Mouse (Mus musculus): Measurements from ENCODE around the gene Pgpep1l. TPM values are rescaled to one million over a fixed set of nuclear protein-coding genes. Genes with fewer than 3 reads are reported as not detected.

Gene Pgpep1l
- total and polyA plus RNA-seq, 2 experiments from 2014 or later: 0.18 to 1.2 TPM

- no peaks in the 10 kb centered on the region for H3K36me3 ChIP-seq (replicated peaks; ENCODE audit: control insufficient read depth, insufficient read depth, low read length)
- WGBS: 74% methylated on average over 11 of the region's 11 CpGs
- TF ChIP-seq CTCF (IDR thresholded peaks at IDR 0.05; ENCODE audit: low read depth) (no peak), EP300 (IDR thresholded peaks at IDR 0.05; ENCODE audit: low read depth) (no peak)
- H3K4me1 ChIP-seq (ENCODE audit: control insufficient read depth, insufficient read depth): no peaks in the 10 kb centered on the region
- no peak for DNase-seq (ENCODE audit: low spot score)
- no peaks in the 10 kb centered on the region for H3K27me3 ChIP-seq (ENCODE audit: control insufficient read depth, insufficient read depth, low read length)
- no peaks in the 10 kb centered on the region for H3K9me3 ChIP-seq (replicated peaks; ENCODE audit: control insufficient read depth, low read length)
- H3K9ac ChIP-seq (replicated peaks; ENCODE audit: low read depth, low read length): no peak overlapping the region
- H3K4me2 ChIP-seq (ENCODE audit: low read depth, low read length): no peak overlapping the region
- no peak for ATAC-seq (ENCODE audit: insufficient read depth, low read depth)
- H3K27ac ChIP-seq (ENCODE audit: low read depth): no peak overlapping the region
- no peak overlapping the region for H3K4me3 ChIP-seq (ENCODE audit: low read depth, low read length)
These were observed 41.9 kb upstream of the Pgpep1l start for GRCm38 (mm10) chr7:68305781-68306575.

DNA sequence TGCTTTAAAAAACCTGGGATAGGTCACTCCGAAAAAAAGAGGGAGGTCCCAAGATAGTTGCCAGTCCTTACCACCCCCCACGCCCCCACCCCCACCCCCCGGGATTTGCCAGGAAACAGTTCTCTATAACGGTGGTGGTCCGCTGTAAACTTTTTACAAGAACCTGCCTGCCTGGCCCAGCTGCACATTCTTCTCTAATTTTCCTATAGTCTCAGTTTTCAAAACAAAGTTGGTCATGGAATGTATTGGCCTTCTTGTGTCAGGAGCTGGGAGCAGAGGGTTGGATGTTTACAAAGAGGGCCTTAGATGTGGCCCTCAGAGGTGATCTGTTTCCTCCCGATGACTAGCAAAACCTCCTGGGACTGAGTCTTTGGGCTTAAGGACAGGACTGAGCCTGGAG, 39.7 kb upstream of the Pgpep1l start:
- ATAC-seq (ENCODE audit: insufficient read depth, low read depth) (no peak), DNase-seq (ENCODE audit: low spot score) (no peak)
- H3K4me1 ChIP-seq (ENCODE audit: control insufficient read depth, insufficient read depth): no peaks in the 10 kb centered on the region
- no peaks in the 10 kb centered on the region for H3K9me3 ChIP-seq (replicated peaks; ENCODE audit: control insufficient read depth, low read length)
- no peak for TF ChIP-seq CTCF (IDR thresholded peaks at IDR 0.05; ENCODE audit: low read depth)
- TF ChIP-seq EP300 (IDR thresholded peaks at IDR 0.05; ENCODE audit: low read depth): no peak
- no peak overlapping the region for H3K9ac ChIP-seq (replicated peaks; ENCODE audit: low read depth, low read length)
- no peak overlapping the region for H3K4me2 ChIP-seq (ENCODE audit: low read depth, low read length)
- no peak overlapping the region for H3K4me3 ChIP-seq (ENCODE audit: low read depth, low read length)
- no peaks in the 10 kb centered on the region for H3K27me3 ChIP-seq (ENCODE audit: control insufficient read depth, insufficient read depth, low read length)
- no peaks in the 10 kb centered on the region for H3K36me3 ChIP-seq (replicated peaks; ENCODE audit: control insufficient read depth, insufficient read depth, low read length)
- 57% methylated on average over 6 of the region's 6 CpGs for WGBS
- no peak overlapping the region for H3K27ac ChIP-seq (ENCODE audit: low read depth)

- H3K27me3 ChIP-seq (ENCODE audit: control insufficient read depth, insufficient read depth, low read length): no peaks in the 10 kb centered on the region
- peak; percentile 78 for ATAC-seq (ENCODE audit: insufficient read depth, low read depth)
- H3K9ac ChIP-seq (replicated peaks; ENCODE audit: low read depth, low read length): peak overlapping the region; percentile 24; the same call in 1 of the 2 replicates
- H3K27ac ChIP-seq (ENCODE audit: low read depth): no peak overlapping the region
- H3K36me3 ChIP-seq (replicated peaks; ENCODE audit: control insufficient read depth, insufficient read depth, low read length): no peaks in the 10 kb centered on the region
- peak overlapping the region; percentile 59 for H3K4me2 ChIP-seq (ENCODE audit: low read depth, low read length)
- H3K4me1 ChIP-seq (ENCODE audit: control insufficient read depth, insufficient read depth): no peaks in the 10 kb centered on the region
- DNase-seq (ENCODE audit: low spot score): peak; percentile 88
- TF ChIP-seq EP300 (IDR thresholded peaks at IDR 0.05; ENCODE audit: low read depth) (no peak), CTCF (IDR thresholded peaks at IDR 0.05; ENCODE audit: low read depth) (peak; percentile 92)
- H3K9me3 ChIP-seq (replicated peaks; ENCODE audit: control insufficient read depth, low read length): no peaks in the 10 kb centered on the region
- peak overlapping the region; percentile 38 for H3K4me3 ChIP-seq (ENCODE audit: low read depth, low read length)
- 19% methylated on average over 18 of the region's 18 CpGs for WGBS
These were observed 38.8 kb upstream of the Pgpep1l start for GRCm38 (mm10) chr7:68302586-68303433.

GRCm38 (mm10) chr7:68301160-68301559, 37.1 kb upstream of the Pgpep1l start:
- Histone ChIP-seq H3K27ac (ENCODE audit: low read depth) (no peak overlapping the region), H3K4me1 (ENCODE audit: control insufficient read depth, insufficient read depth) (no peaks in the 10 kb centered on the region), H3K4me3 (ENCODE audit: low read depth, low read length) (no peak overlapping the region), H3K36me3 (replicated peaks; ENCODE audit: control insufficient read depth, insufficient read depth, low read length) (no peaks in the 10 kb centered on the region), H3K9me3 (replicated peaks; ENCODE audit: control insufficient read depth, low read length) (no peaks in the 10 kb centered on the region), H3K27me3 (ENCODE audit: control insufficient read depth, insufficient read depth, low read length) (no peaks in the 10 kb centered on the region), H3K9ac (replicated peaks; ENCODE audit: low read depth, low read length) (no peak overlapping the region), H3K4me2 (ENCODE audit: low read depth, low read length) (no peak overlapping the region)
- DNase-seq (ENCODE audit: low spot score): no peak
- 73% methylated on average over 7 of the region's 7 CpGs for WGBS
- TF ChIP-seq CTCF (IDR thresholded peaks at IDR 0.05; ENCODE audit: low read depth) (no peak), EP300 (IDR thresholded peaks at IDR 0.05; ENCODE audit: low read depth) (no peak)
- no peak for ATAC-seq (ENCODE audit: insufficient read depth, low read depth)

DNA sequence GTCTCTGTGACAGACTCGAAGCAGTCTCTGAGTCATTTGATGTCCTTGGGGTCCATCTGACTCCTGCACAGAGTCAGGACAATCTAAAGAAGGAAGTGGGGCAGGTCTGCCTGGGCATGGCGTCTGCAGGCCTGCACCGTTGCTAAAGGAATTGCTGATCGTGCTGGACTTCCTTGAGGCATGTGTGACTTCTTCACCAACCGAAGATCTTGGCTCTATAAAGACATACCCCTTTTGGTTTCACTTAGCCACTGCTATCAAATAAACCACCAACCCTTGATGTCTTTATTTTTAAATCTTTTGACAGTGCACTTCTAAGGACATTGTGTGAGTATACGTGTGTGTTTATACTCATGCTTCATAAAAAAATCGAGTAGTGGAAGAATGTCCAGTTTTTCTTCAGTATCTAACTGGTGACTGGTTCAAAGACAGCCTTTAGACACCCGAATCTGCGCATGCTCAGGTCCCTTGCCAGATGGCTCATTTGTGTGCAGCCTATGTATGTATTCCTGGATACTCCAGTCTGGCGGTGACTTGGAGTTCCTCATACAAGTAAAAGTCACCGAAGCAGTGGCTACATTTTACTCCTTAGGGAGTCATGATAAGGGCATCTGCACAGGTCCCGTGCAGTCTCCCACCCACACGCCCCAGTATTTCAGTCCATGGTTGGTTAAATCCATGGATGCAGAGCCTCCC, 34.5 kb upstream of the Pgpep1l start:
- ATAC-seq (ENCODE audit: insufficient read depth, low read depth) (no peak), DNase-seq (ENCODE audit: low spot score) (no peak)
- H3K9ac ChIP-seq (replicated peaks; ENCODE audit: low read depth, low read length): no peak overlapping the region
- no peak overlapping the region for H3K27ac ChIP-seq (ENCODE audit: low read depth)
- TF ChIP-seq CTCF (IDR thresholded peaks at IDR 0.05; ENCODE audit: low read depth) (no peak), EP300 (IDR thresholded peaks at IDR 0.05; ENCODE audit: low read depth) (no peak)
- no peaks in the 10 kb centered on the region for H3K36me3 ChIP-seq (replicated peaks; ENCODE audit: control insufficient read depth, insufficient read depth, low read length)
- H3K9me3 ChIP-seq (replicated peaks; ENCODE audit: control insufficient read depth, low read length): no peaks in the 10 kb centered on the region
- no peak overlapping the region for H3K4me2 ChIP-seq (ENCODE audit: low read depth, low read length)
- H3K27me3 ChIP-seq (ENCODE audit: control insufficient read depth, insufficient read depth, low read length): no peaks in the 10 kb centered on the region
- H3K4me3 ChIP-seq (ENCODE audit: low read depth, low read length): no peak overlapping the region
- H3K4me1 ChIP-seq (ENCODE audit: control insufficient read depth, insufficient read depth): no peaks in the 10 kb centered on the region
- WGBS: 77% methylated on average over 13 of the region's 13 CpGs

Data from heart, postnatal 0 days (tissue).